Mouse (Mus musculus) cerebellum, postnatal 36 days (tissue): ENCODE measurements at regions not wholly inside any gene's neighbourhood (a gene's known extent, or its start where the extent isn't known, plus 50 kb on each side); places are given as distances from the start of the nearest gene placed in this dataset.

ENCODE experiments used
- DNase-seq, 2 experiments: peaks; one replicate each; pipeline ENCODE4 v3.0.0; 2021 to 2022; ENCODE audit warnings: mixed read lengths in 2 of 2

DNA sequence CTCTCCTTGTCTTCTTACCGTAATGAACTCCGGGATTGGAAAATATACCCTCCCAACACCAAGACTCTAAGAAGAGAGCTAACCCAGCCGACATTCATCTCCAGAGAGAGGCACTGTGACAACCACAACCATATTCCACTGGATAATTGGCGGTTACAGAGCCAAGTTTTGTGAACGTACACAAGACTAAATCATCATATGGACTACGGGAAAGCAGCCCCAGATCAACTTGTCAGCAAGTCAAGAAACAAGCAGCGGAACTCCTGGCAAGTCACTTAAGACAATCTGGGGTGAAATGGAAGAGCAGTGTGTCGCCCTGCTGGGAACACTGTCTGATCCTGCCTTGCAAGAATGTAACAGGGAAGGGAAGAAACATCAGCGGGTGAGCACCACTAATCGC is 52.6 kb upstream of the Bach2 start:
- no peak for DNase-seq

DNA sequence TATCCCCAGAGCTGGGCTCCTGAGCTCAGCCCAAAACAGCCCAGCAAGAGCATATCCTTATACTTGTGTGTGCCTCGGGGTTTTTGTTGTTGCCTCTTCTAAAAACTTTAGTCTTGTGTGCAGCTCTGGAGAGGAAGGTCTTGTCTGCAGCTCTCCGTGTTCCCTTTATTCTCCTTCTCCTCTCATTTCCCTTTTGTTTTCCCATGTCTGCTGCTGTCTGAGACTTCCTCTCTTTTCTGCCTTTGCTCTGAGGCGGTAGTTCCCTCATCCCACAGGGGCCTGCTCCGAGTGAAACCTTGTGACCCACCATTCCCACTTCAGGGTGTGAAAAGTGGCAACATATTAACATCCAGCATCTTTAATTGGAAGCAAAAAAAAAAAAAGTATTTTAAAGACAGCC is 51.5 kb upstream of the Bach2 start:
- no peak for DNase-seq

- no peak for DNase-seq
These were observed 50.5 kb upstream of the Bach2 start for GRCm38 (mm10) chr4:32188076-32188475.

- no peak for DNase-seq
These were observed 49.7 kb upstream of the Bach2 start for GRCm38 (mm10) chr4:32188752-32189415.
